Mouse (Mus musculus): ENCODE measurements around the gene C1ql2.

- TF ChIP-seq CTCF (IDR thresholded peaks at IDR 0.05; ENCODE audit: low read depth), result no peak
- no peak for TF ChIP-seq EP300 (optimal IDR thresholded peaks at IDR 0.05)
These were observed 33.7 kb downstream of the C1ql2 start for GRCm38 (mm10) chr1:120374131-120374530.
